Mouse (Mus musculus): Measurements from ENCODE around the gene Fads6.

Fads6 gene

GRCm38 (mm10) chr11:115250405-115251090, 46.9 kb downstream of the Fads6 start:
- no peak for DNase-seq

- no peak for DNase-seq
These were observed 47.6 kb downstream of the Fads6 start for GRCm38 (mm10) chr11:115249721-115250404.

GRCm38 (mm10) chr11:115247945-115248344, 49.5 kb downstream of the Fads6 start:
- DNase-seq: no peak

- DNase-seq: no peak
These were observed 50.2 kb downstream of the Fads6 start for GRCm38 (mm10) chr11:115247240-115247639.

GRCm38 (mm10) chr11:115246386-115246785, 51.1 kb downstream of the Fads6 start:
- no peak for DNase-seq

GRCm38 (mm10) chr11:115244840-115245239, 52.6 kb downstream of the Fads6 start:
- DNase-seq: peak; percentile 26

- no peak for DNase-seq
These were observed 53.7 kb downstream of the Fads6 start for GRCm38 (mm10) chr11:115243783-115244182.

- no peak for DNase-seq
These were observed 54.7 kb downstream of the Fads6 start for GRCm38 (mm10) chr11:115242746-115243145.

- DNase-seq: no peak
These were observed 56.1 kb downstream of the Fads6 start for GRCm38 (mm10) chr11:115241402-115241801.

GRCm38 (mm10) chr11:115236570-115236969, 60.9 kb downstream of the Fads6 start:
- no peak for DNase-seq

- no peak for DNase-seq
These were observed 63.0 kb downstream of the Fads6 start for GRCm38 (mm10) chr11:115234320-115235044.

GRCm38 (mm10) chr11:115233526-115234290, 63.8 kb downstream of the Fads6 start:
- DNase-seq: no peak

- no peak for DNase-seq
These were observed 64.6 kb downstream of the Fads6 start for GRCm38 (mm10) chr11:115232889-115233288.

GRCm38 (mm10) chr11:115231924-115232323, 65.5 kb downstream of the Fads6 start:
- DNase-seq: no peak

GRCm38 (mm10) chr11:115231168-115231915, 66.1 kb downstream of the Fads6 start:
- DNase-seq: peak; percentile 75
